Mouse (Mus musculus) forebrain, embryonic 15.5 days (tissue): ENCODE results near the gene Lrba. TPM values are rescaled to one million over a fixed set of nuclear protein-coding genes. Genes with fewer than 3 reads are reported as not detected.

Source experiments
- ATAC-seq: fragments of 200-750 bp; cut with Nextera tagmentation; replicated peaks from 2 replicates; pipeline ENCODE4 v1.8.0; 2017; ENCODE audit warnings: mild to moderate bottlenecking, moderate TSS enrichment, moderate library complexity
- H3K27ac ChIP-seq: fragments of 300-500 bp; sonication (generic); replicated peaks from 2 replicates; pipeline ENCODE4 v1.5.1; 2015; ENCODE audit warnings: mild to moderate bottlenecking, inconsistent platforms
- H3K27me3 ChIP-seq: fragments of 300-500 bp; sonication (generic); 2 replicates; pipeline ENCODE4 v1.6.1; 2015; ENCODE audit warnings: inconsistent platforms
- H3K36me3 ChIP-seq: fragments of 300-500 bp; sonication (generic); 2 replicates; pipeline ENCODE4 v1.6.1; 2015; ENCODE audit warnings: mild to moderate bottlenecking, inconsistent platforms
- H3K4me1 ChIP-seq: fragments of 300-500 bp; sonication (generic); 2 replicates; pipeline ENCODE4 v1.6.1; 2015; ENCODE audit warnings: inconsistent platforms
- H3K4me2 ChIP-seq: fragments of 300-500 bp; sonication (generic); replicated peaks from 2 replicates; pipeline ENCODE4 v1.6.1; 2015; ENCODE audit warnings: mild to moderate bottlenecking, inconsistent platforms
- H3K4me3 ChIP-seq: fragments of 300-500 bp; sonication (generic); 2 replicates; pipeline ENCODE4 v1.5.1; 2015; ENCODE audit warnings: mild to moderate bottlenecking, inconsistent platforms
- H3K9ac ChIP-seq: fragments of 300-500 bp; sonication (generic); replicated peaks from 2 replicates; pipeline ENCODE4 v1.6.1; 2015; ENCODE audit warnings: mild to moderate bottlenecking, inconsistent platforms
- H3K9me3 ChIP-seq: fragments of 300-500 bp; sonication (generic); 2 replicates; pipeline ENCODE4 v1.6.1; 2016; ENCODE audit warnings: inconsistent platforms
- WGBS: fragments of 180-500 bp; shearing (Covaris S2); methylation state at CpG from one replicate; pipeline ENCODE4 v1.1.7; 2015; ENCODE audit warnings: mixed read lengths; 5-methylcytosine and 5-hydroxymethylcytosine counted together
- polyA plus RNA-seq: library from polyadenylated mRNA; unstranded; fragments of >200 nt; fragmentation: Nextera tagmentation; extraction: Ambion mirVana; gene quantifications from 2 replicates; pipeline ENCODE4 v1.2.1, GENCODE M21; 2015

Gene Lrba
- polyA plus RNA-seq, 1 experiment from 2014 or later: 2.3 TPM

DNA sequence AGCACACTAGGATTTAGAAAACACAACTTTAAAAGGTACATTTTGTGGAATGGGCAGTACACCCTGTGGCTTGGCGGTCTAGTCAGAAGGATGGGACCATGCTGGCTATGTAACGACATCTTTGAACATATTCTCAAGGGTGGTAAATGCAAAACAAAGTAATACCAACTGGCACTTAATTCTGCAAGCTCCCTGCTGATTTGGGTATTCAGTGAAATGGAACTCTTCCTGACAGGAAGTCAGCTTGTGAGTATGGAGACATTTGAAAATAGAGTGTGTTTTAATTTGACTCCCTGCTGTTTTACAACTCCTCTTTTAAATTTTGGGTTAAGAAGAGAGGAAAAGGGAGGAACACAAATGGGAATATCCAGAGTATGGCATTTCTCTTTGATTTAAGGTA, 158.1 kb downstream of the Lrba start:
- no peaks in the 10 kb centered on the region for H3K4me1 ChIP-seq
- WGBS: 29% methylated on average over 2 of the region's 2 CpGs
- no peaks in the 10 kb centered on the region for H3K36me3 ChIP-seq
- no peak for ATAC-seq
- no peak overlapping the region for H3K4me3 ChIP-seq
- no peaks in the 10 kb centered on the region for H3K9me3 ChIP-seq
- H3K4me2 ChIP-seq: no peak overlapping the region
- no peak overlapping the region for H3K27ac ChIP-seq
- no peaks in the 10 kb centered on the region for H3K27me3 ChIP-seq
- no peak overlapping the region for H3K9ac ChIP-seq

DNA sequence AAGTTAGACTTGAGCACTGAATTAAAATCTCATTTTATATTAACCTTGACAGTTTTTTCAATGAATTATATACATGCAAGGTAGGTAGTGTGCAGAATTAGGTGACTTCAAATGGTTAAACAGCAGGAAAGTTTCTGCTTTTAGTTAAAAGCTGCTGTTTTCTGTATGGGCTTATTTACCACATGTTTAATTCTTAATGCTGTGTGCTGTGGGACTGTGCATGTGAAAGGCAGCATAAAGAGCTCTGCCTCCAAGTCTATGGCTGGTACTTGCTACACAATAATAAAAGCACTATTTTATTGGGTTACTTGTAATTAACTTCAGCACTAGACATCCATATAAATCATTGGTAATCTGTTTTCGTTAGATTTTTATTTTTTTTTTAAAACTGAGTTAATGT, 160.6 kb downstream of the Lrba start:
- WGBS: 98% methylated on average over 1 of the region's 1 CpGs
- Histone ChIP-seq H3K27me3 (no peaks in the 10 kb centered on the region), H3K4me3 (no peak overlapping the region), H3K4me1 (no peaks in the 10 kb centered on the region), H3K9me3 (no peaks in the 10 kb centered on the region), H3K9ac (no peak overlapping the region), H3K27ac (no peak overlapping the region), H3K36me3 (no peaks in the 10 kb centered on the region), H3K4me2 (no peak overlapping the region)
- no peak for ATAC-seq

DNA sequence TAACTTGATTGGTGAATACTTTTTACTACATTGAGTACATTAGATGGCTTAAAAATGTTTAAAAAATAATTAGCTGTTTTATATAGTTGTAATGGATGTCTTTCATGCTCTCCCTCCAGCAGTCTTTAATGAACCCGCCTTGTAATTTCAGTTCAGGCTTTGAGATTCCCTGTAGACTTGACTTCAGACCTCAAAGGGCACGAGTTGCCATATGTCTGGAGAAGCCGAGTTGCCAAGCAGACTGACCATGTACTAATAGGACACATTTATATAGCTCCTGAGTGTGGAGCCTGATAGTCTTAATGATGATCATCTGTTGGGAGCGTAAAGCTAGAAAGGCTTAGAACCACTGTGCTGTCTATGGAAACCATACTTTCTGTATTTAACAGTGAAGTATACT, 161.8 kb downstream of the Lrba start:
- Histone ChIP-seq H3K27me3 (no peaks in the 10 kb centered on the region), H3K4me2 (no peak overlapping the region), H3K4me1 (no peaks in the 10 kb centered on the region), H3K9me3 (no peaks in the 10 kb centered on the region), H3K27ac (no peak overlapping the region), H3K9ac (no peak overlapping the region), H3K4me3 (no peak overlapping the region), H3K36me3 (no peaks in the 10 kb centered on the region)
- WGBS: 85% methylated on average over 4 of the region's 4 CpGs
- no peak for ATAC-seq

GRCm38 (mm10) chr3:86423828-86424227, 199.3 kb downstream of the Lrba start:
- Histone ChIP-seq H3K4me3 (no peak overlapping the region), H3K9ac (no peak overlapping the region), H3K36me3 (no peaks in the 10 kb centered on the region), H3K4me2 (no peak overlapping the region), H3K27me3 (no peaks in the 10 kb centered on the region), H3K4me1 (no peaks in the 10 kb centered on the region), H3K9me3 (no peaks in the 10 kb centered on the region), H3K27ac (no peak overlapping the region)
- WGBS: 97% methylated on average over 2 of the region's 2 CpGs
- no peak for ATAC-seq

DNA sequence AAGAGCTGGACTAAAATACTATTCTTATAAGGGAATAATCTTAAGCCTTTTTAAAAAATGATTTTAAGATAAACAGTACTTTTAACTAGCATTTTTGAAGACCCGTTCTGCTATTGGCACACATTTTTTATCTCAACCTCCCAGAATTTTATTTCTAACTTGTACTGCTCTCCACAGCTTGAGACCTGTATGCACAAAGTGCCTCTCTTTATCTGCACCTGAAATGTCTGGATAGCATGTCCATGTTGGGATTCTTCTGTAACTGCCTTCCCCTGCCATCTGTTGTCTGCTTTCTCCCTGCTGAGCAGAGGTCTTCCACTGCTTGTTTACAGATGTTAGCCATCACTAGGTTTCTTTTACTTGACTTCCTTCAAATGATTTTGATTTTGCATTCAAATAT, 202.3 kb downstream of the Lrba start:
- Histone ChIP-seq H3K4me3 (no peak overlapping the region), H3K4me2 (no peak overlapping the region), H3K27ac (no peak overlapping the region), H3K9ac (no peak overlapping the region), H3K4me1 (no peaks in the 10 kb centered on the region), H3K36me3 (no peaks in the 10 kb centered on the region), H3K27me3 (no peaks in the 10 kb centered on the region), H3K9me3 (no peaks in the 10 kb centered on the region)
- 87% methylated on average over 1 of the region's 1 CpGs for WGBS
- no peak for ATAC-seq

DNA sequence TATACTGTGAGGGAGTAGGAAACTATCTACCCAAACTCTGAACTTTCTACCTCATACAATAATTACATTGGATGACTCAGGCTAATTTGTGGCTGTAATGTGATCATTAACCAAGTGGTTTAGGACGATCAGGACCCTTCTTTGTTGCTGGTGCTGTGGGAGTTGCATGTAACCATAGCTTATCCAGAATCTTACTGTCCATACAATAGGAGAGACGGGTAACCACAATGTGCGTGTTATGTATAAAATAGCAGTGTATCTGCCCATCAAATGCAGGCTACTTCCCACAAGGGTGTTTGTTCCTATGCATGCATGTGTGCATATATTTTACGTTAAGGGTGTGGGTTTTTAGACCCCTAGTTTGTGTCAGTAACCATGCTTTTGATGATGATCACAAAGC, 219.0 kb downstream of the Lrba start:
- Histone ChIP-seq H3K36me3 (no peaks in the 10 kb centered on the region), H3K4me3 (no peak overlapping the region), H3K9ac (no peak overlapping the region), H3K27ac (no peak overlapping the region), H3K27me3 (no peaks in the 10 kb centered on the region), H3K4me1 (peaks cover 3% of the 10 kb centered on the region; the same call in 1 of the 2 replicates), H3K9me3 (no peaks in the 10 kb centered on the region), H3K4me2 (no peak overlapping the region)
- ATAC-seq: no peak
- WGBS: 78% methylated on average over 4 of the region's 4 CpGs

- H3K27me3 ChIP-seq: no peaks in the 10 kb centered on the region
- no peak overlapping the region for H3K9ac ChIP-seq
- ATAC-seq: no peak
- H3K4me1 ChIP-seq: peaks cover 3% of the 10 kb centered on the region; the same call in 1 of the 2 replicates
- H3K36me3 ChIP-seq: no peaks in the 10 kb centered on the region
- H3K4me3 ChIP-seq: no peak overlapping the region
- WGBS: 95% methylated on average over 2 of the region's 2 CpGs
- no peak overlapping the region for H3K27ac ChIP-seq
- H3K4me2 ChIP-seq: no peak overlapping the region
- no peaks in the 10 kb centered on the region for H3K9me3 ChIP-seq
Observed at GRCm38 (mm10) chr3:86451211-86451610, 226.7 kb downstream of the Lrba start.

DNA sequence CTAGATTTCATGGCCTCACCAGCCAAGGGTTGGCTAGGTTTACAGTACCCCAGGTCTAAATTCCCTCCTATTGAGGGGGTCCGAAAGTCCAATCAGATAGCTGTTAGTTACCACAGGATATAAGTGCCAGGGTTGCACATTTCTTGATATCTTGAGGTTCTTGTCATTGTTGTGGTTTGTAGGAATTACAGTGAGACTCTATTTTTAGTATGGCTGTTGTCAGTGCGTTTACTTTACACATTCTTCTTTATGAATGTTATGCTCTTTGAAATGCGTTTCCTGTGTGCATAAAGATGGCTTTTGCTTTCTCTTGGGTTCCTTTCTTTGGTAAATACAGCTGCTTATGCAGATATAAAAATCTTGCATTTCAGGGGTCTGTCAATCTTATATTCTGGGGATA, 237.1 kb downstream of the Lrba start:
- H3K4me2 ChIP-seq: no peak overlapping the region
- no peaks in the 10 kb centered on the region for H3K4me1 ChIP-seq
- WGBS: 87% methylated on average over 3 of the region's 3 CpGs

DNA sequence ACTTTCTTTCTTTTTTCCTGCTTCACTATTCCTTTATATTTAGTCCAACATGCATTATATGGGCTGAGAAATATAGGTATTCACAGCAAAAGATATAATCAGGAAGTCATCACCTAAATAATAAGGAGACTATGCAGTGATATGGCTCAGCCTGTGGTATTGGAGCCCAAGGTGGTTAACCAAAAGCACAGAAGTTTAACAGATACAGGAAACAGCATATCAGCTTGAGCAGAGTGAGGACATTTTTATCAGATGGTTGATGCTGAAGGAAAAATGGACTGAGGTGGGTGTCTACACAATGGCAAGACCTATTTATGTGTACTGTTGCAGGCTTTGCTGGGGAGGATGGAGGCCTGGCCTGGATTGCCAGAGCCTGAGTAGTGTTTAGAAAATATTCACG, 265.5 kb downstream of the Lrba start:
- H3K4me1 ChIP-seq: no peaks in the 10 kb centered on the region
- no peak overlapping the region for H3K27ac ChIP-seq
- ATAC-seq: no peak
- no peaks in the 10 kb centered on the region for H3K9me3 ChIP-seq
- no peaks in the 10 kb centered on the region for H3K27me3 ChIP-seq
- 91% methylated on average over 1 of the region's 1 CpGs for whole genome bisulfite sequencing
- H3K36me3 ChIP-seq: no peaks in the 10 kb centered on the region
- H3K4me2 ChIP-seq: no peak overlapping the region
- H3K9ac ChIP-seq: no peak overlapping the region
- no peak overlapping the region for H3K4me3 ChIP-seq

More for the DNA sequence above, 237.1 kb downstream of the Lrba start:
- Histone ChIP-seq H3K27ac (no peak overlapping the region), H3K36me3 (no peaks in the 10 kb centered on the region), H3K9me3 (no peaks in the 10 kb centered on the region), H3K27me3 (no peaks in the 10 kb centered on the region), H3K9ac (no peak overlapping the region), H3K4me3 (no peak overlapping the region)
- no peak for ATAC-seq

GRCm38 (mm10) chr3:86500586-86500985, 276.1 kb downstream of the Lrba start:
- no peaks in the 10 kb centered on the region for H3K27me3 ChIP-seq
- H3K4me2 ChIP-seq: no peak overlapping the region
- no peaks in the 10 kb centered on the region for H3K36me3 ChIP-seq
- H3K4me1 ChIP-seq: no peaks in the 10 kb centered on the region
- H3K9me3 ChIP-seq: no peaks in the 10 kb centered on the region
- no peak overlapping the region for H3K9ac ChIP-seq
- H3K4me3 ChIP-seq: no peak overlapping the region
- no peak for ATAC-seq
- H3K27ac ChIP-seq: no peak overlapping the region

DNA sequence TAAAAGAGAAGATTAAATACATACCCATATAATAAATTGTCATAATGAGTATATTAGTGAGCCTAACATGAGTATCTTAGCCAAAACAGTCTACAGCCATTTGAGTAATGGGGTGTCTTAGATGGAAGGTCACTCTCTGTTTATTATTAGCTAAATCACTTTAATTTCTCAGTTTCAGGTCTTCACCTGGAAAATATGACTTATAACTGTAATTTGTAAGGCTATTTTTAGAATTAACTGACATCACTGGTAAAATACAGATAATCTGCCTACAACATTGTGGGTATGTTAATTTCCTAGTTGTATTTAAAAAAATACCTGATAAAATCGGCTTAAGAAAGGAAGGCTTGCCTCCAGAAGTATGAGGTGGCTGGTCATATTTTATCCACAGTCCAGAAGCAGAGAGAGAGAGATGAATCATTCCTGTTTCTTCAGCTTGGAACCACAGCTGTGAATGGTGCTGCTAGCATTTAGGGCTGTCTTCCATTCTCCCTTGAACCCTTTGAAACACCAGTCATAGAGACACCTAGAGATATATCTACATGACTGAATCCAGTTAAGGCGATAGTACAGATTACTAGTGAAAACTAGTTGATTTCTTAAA, 294.1 kb downstream of the Lrba start:
- Histone ChIP-seq H3K27ac (no peak overlapping the region), H3K4me2 (no peak overlapping the region), H3K9me3 (no peaks in the 10 kb centered on the region), H3K9ac (no peak overlapping the region), H3K4me3 (no peak overlapping the region), H3K4me1 (no peaks in the 10 kb centered on the region), H3K36me3 (no peaks in the 10 kb centered on the region), H3K27me3 (no peaks in the 10 kb centered on the region)
- no peak for ATAC-seq
- 93% methylated on average over 2 of the region's 2 CpGs for WGBS

DNA sequence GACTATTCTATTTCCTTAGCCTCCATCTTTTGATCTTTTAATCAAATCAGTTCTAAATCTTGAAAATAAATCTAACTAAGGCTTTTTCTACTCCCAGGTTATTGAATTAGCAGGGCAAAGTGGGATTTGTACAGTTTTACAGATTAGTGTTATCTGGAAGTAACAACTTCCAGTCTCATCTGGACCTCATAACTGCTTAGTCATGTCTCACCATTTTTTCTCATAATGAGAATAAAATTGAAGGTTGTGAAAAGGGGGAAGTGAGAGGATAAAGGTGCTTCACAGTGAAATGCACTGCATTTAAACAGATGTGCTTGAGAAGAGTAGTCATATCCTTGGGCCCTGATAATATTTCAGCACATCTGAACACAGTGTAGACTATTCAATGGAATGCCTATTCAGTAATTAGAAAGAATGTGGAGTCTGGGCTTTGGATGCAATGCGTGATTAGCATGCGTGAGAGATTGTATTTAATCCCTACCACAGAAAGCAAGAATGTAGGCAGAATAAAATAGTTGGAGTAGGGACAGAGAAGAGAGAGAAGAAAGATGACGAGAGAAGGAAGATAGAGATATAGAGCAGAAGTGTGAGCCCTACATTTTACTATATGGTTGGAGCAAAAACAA, 298.5 kb downstream of the Lrba start:
- Histone ChIP-seq H3K4me3 (no peak overlapping the region), H3K36me3 (no peaks in the 10 kb centered on the region), H3K9ac (no peak overlapping the region), H3K4me2 (no peak overlapping the region), H3K9me3 (no peaks in the 10 kb centered on the region), H3K27me3 (no peaks in the 10 kb centered on the region), H3K4me1 (no peaks in the 10 kb centered on the region), H3K27ac (no peak overlapping the region)
- WGBS: 31% methylated on average over 3 of the region's 3 CpGs
- no peak for ATAC-seq
